In genomic region chr11:86599378-86600208, GRCm38 (mm10) we compare ENCODE assay signal across 17 mouse cellular contexts. TPM values are rescaled to one million over a fixed set of nuclear protein-coding genes. Genes with fewer than 3 reads are reported as not detected.
DNase-seq lines count a peak whose midpoint lies in the region; ATAC-seq and TF ChIP-seq lines count a peak whose summit lies in the region.
"Had no signal": no experiment of that assay in that cellular context is flagged by ENCODE, and none has a peak within 500 bp of the region (broad histone marks: within the 10 kb centered on the region; RNA-seq: fewer than 3 reads in every experiment).

No protein-coding gene starts in this region.

- no peaks in the 10 kb centered on the region for H3K4me1 ChIP-seq in kidney, embryonic 14.5 days (ENCODE audit: control insufficient read depth, insufficient read depth, low read length)
- H3K4me1 ChIP-seq in E14TG2a.4 (replicated peaks; ENCODE audit: low read depth, low read length) (peaks cover 8% of the 10 kb centered on the region), MEL (ENCODE audit: control insufficient read depth in 1 of 2, insufficient read depth in 2 of 2, low read length in 2 of 2) (peaks cover 2 to 4% of the 10 kb centered on the region in 2 experiments; a peak in 2 of 4 replicates)
- no peaks in the 10 kb centered on the region for H3K4me1 ChIP-seq in intestine, embryonic 15.5 days (replicated peaks)
- H3K4me1 ChIP-seq: forebrain, embryonic 13.5 days; hindbrain, embryonic 10.5 days had no signal

- TF ChIP-seq EP300 in MEL (IDR thresholded peaks at IDR 0.05; ENCODE audit: low read depth in 1 of 2, low read length in 2 of 2) = no peak

- H3K27ac ChIP-seq in kidney, embryonic 14.5 days (ENCODE audit: low read depth, low read length) = no peak overlapping the region
- no peak overlapping the region for H3K27ac ChIP-seq in MEL (ENCODE audit: control insufficient read depth, low read depth, low read length)
- no peak overlapping the region for H3K27ac ChIP-seq in intestine, embryonic 15.5 days
- H3K27ac ChIP-seq: forebrain, embryonic 13.5 days; heart, embryonic 13.5 days; hindbrain, embryonic 10.5 days had no signal

- no peak overlapping the region for H3K4me2 ChIP-seq in kidney, embryonic 14.5 days (replicated peaks; ENCODE audit: low read depth, low read length)
- H3K4me2 ChIP-seq in intestine, embryonic 15.5 days (replicated peaks) = no peak overlapping the region
- H3K4me2 ChIP-seq: forebrain, embryonic 13.5 days; heart, embryonic 13.5 days; liver, embryonic 15.5 days had no signal

- TF ChIP-seq RAD21 in MEL (IDR thresholded peaks at IDR 0.05; ENCODE audit: low read depth, low read length) = no peak

- no peaks in the 10 kb centered on the region; the same call in 1 of the 2 replicates for H3K36me3 ChIP-seq in kidney, embryonic 14.5 days (ENCODE audit: control insufficient read depth, insufficient read depth, low read length)
- H3K36me3 ChIP-seq in E14TG2a.4 (ENCODE audit: insufficient read depth, low read length) (peaks cover 11% of the 10 kb centered on the region; the same call in 1 of the 2 replicates), MEL (ENCODE audit: control insufficient read depth in 1 of 2, insufficient read depth in 2 of 2, low read length in 2 of 2) (peaks cover 3 to 10% of the 10 kb centered on the region in 2 experiments)
- no peaks in the 10 kb centered on the region for H3K36me3 ChIP-seq in intestine, embryonic 15.5 days

- no peak overlapping the region for H3K9ac ChIP-seq in kidney, embryonic 14.5 days (ENCODE audit: low read depth, low read length)
- no peak overlapping the region for H3K9ac ChIP-seq in MEL (ENCODE audit: control insufficient read depth, low read depth, low read length, poor library complexity, severe bottlenecking)
- H3K9ac ChIP-seq in intestine, embryonic 15.5 days = no peak overlapping the region
- H3K9ac ChIP-seq: forebrain, embryonic 13.5 days; heart, embryonic 13.5 days; liver, embryonic 15.5 days had no signal

- H3K9me3 ChIP-seq in kidney, embryonic 14.5 days (ENCODE audit: control insufficient read depth, low read length) = no peaks in the 10 kb centered on the region
- no peaks in the 10 kb centered on the region for H3K9me3 ChIP-seq in E14TG2a.4 (ENCODE audit: low read length)
- H3K9me3 ChIP-seq in MEL (replicated peaks; ENCODE audit: insufficient read depth, low read length) = no peaks in the 10 kb centered on the region
- H3K9me3 ChIP-seq in intestine, embryonic 15.5 days = no peaks in the 10 kb centered on the region
- H3K9me3 ChIP-seq: forebrain, embryonic 13.5 days; heart, embryonic 13.5 days; hindbrain, embryonic 10.5 days; liver, embryonic 15.5 days had no signal

- H3K27me3 ChIP-seq in kidney, embryonic 14.5 days (ENCODE audit: control insufficient read depth, insufficient read depth, low read length) = no peaks in the 10 kb centered on the region
- no peaks in the 10 kb centered on the region for H3K27me3 ChIP-seq in E14TG2a.4 (ENCODE audit: insufficient read depth, low read length)
- H3K27me3 ChIP-seq in MEL (ENCODE audit: control insufficient read depth in 1 of 2, insufficient read depth in 2 of 2, low read length in 2 of 2) = no peaks in the 10 kb centered on the region
- no peaks in the 10 kb centered on the region for H3K27me3 ChIP-seq in intestine, embryonic 15.5 days (replicated peaks)
- H3K27me3 ChIP-seq: forebrain, embryonic 13.5 days; heart, embryonic 13.5 days; liver, embryonic 15.5 days had no signal

- TF ChIP-seq CTCF in E14TG2a.4 (conservative IDR thresholded peaks at IDR 0.05; ENCODE audit: low read length) (0 out of 2 replicates have a peak, but pooled peaks have one; percentile 10), MEL (IDR thresholded peaks at IDR 0.05 in 2 of 3, conservative IDR thresholded peaks at IDR 0.05 in 1 of 3; ENCODE audit: control insufficient read depth in 1 of 3, insufficient read depth in 1 of 3, low read depth in 2 of 3, low read length in 3 of 3, poor library complexity in 1 of 3, severe bottlenecking in 1 of 3) (no peak)

- no peak for ATAC-seq in kidney, embryonic 14.5 days (ENCODE audit: low FRiP score, low TSS enrichment)
- ATAC-seq in intestine, embryonic 15.5 days = no peak
- ATAC-seq: forebrain, embryonic 13.5 days had no signal

- no peak for TF ChIP-seq POLR2A in MEL (IDR thresholded peaks at IDR 0.05; ENCODE audit: control insufficient read depth in 1 of 2, insufficient read depth in 1 of 2, low read depth in 1 of 2, low read length in 2 of 2, poor library complexity in 1 of 2)

- no peaks in the 10 kb centered on the region for H3K79me2 ChIP-seq in MEL (ENCODE audit: control insufficient read depth, insufficient read depth, low read length, poor library complexity)

- 74% methylated on average over 4 of the region's 4 CpGs for WGBS in kidney, embryonic 14.5 days
- WGBS in intestine, embryonic 15.5 days = 81% methylated on average over 4 of the region's 4 CpGs

- peak; percentile 55 for DNase-seq in kidney, adult 9 months
- no peak for DNase-seq in MEL (ENCODE audit: low read depth, low spot score)
- DNase-seq in kidney, postnatal 25 days = peak; percentile 33 to 65
- no peak for DNase-seq in thymus, postnatal 36 days
- DNase-seq: adrenal gland, postnatal 25 days; cerebellum, adult 9-11 months; layer of hippocampus, postnatal 36 days; left cerebral cortex, postnatal 4 days; lung, postnatal 10 days; thymus, postnatal 4 days had no signal

- no peak overlapping the region for H3K4me3 ChIP-seq in kidney, embryonic 14.5 days (ENCODE audit: low read length)
- no peak overlapping the region for H3K4me3 ChIP-seq in E14TG2a.4 (replicated peaks; ENCODE audit: low read length)
- H3K4me3 ChIP-seq in MEL (ENCODE audit: control insufficient read depth in 1 of 2, insufficient read depth in 1 of 2, low read depth in 2 of 2, low read length in 2 of 2) = no peak overlapping the region
- no peak overlapping the region for H3K4me3 ChIP-seq in intestine, embryonic 15.5 days (replicated peaks)
- H3K4me3 ChIP-seq: forebrain, embryonic 13.5 days; heart, embryonic 13.5 days; hindbrain, embryonic 10.5 days; liver, embryonic 15.5 days had no signal

TF ChIP-seq in MEL, 35 proteins besides CTCF, POLR2A, EP300 and RAD21:
- TF ChIP-seq ZKSCAN1 (IDR thresholded peaks at IDR 0.05; ENCODE audit: low read depth, low read length) (no peak), ZNF384 (IDR thresholded peaks at IDR 0.05; ENCODE audit: low read depth, low read length) (peak; percentile 76)

RNA-seq across cellular contexts. Expression of gene Tubd1, which starts 54.8 kb away (rescaled TPM):
- 11.3 and 13.4 TPM in 2 replicates for polyA plus RNA-seq in kidney, embryonic 14.5 days (2014; fragmentation: Nextera tagmentation; extraction: Ambion mirVana)
- total RNA-seq in MEL (2012; rRNA removed) = 21.5 and 23.4 TPM in 2 replicates
- 10 to 100 TPM in 1 of 2 experiments, not detected in 1; 14.4 TPM for polyA plus RNA-seq in MEL (2012; ENCODE audit: insufficient read depth in 1 of 2, insufficient read length in 2 of 2, low read depth in 1 of 2, low replicate concordance in 2 of 2, missing spikeins in 1 of 2)
- 11.6 and 11.8 TPM in 2 replicates for polyA plus RNA-seq in intestine, embryonic 15.5 days (2015; fragmentation: Nextera tagmentation; extraction: Ambion mirVana)

RNA-seq across cellular contexts. Expression of gene Rps6kb1, which starts 55.0 kb away (rescaled TPM):
- polyA plus RNA-seq in kidney, embryonic 14.5 days (2014; fragmentation: Nextera tagmentation; extraction: Ambion mirVana) = 46.0 and 56.1 TPM in 2 replicates
- 39.3 and 39.8 TPM in 2 replicates for total RNA-seq in MEL (2012; rRNA removed)
- polyA plus RNA-seq in MEL (2012; ENCODE audit: insufficient read depth in 1 of 2, insufficient read length in 2 of 2, low read depth in 1 of 2, low replicate concordance in 2 of 2, missing spikeins in 1 of 2) = 10 to 100 TPM; 49.4 to 73.6 TPM
- 54.6 and 63.6 TPM in 2 replicates for polyA plus RNA-seq in intestine, embryonic 15.5 days (2015; fragmentation: Nextera tagmentation; extraction: Ambion mirVana)

Comparison
In these comparisons a context has a peak if more than half of its experiments do, and no peak if none do; other contexts are left out.
1. DNase-seq: peak in kidney, adult 9 months (single experiment) and kidney, postnatal 25 days (2 of 2); none in MEL (single experiment) and thymus, postnatal 36 days (0 of 2).